Mouse (Mus musculus) cerebellum, adult (tissue): ENCODE measurements around the gene Nkx2-2.
A peak's percentile ranks its signal among the peaks of the same experiment; 100 is the strongest.
"Not testable (repeated sequence)": the region's sequence is repeated elsewhere in the genome, so short reads cannot be mapped to it uniquely, and the experiment has no call there.

Experiments
- ATAC-seq: cut with Nextera tagmentation; 2 replicates; pipeline ENCODE4 v1.9.2; 2017; ENCODE audit warnings: mild to moderate bottlenecking, moderate library complexity, mixed read lengths; ENCODE audit not compliant: insufficient number of reproducible peaks, low FRiP score, low TSS enrichment

Gene Nkx2-2

GRCm38 (mm10) chr2:147181926-147182708, 11.9 kb downstream of the Nkx2-2 start:
- ATAC-seq, result no peak

- no peak for ATAC-seq
Measured at GRCm38 (mm10) chr2:147181304-147181665, 12.8 kb downstream of the Nkx2-2 start.

GRCm38 (mm10) chr2:147180649-147181303, 13.3 kb downstream of the Nkx2-2 start:
- ATAC-seq, result no peak

- peak; percentile 43; the same call in 1 of the 2 replicates for ATAC-seq
Measured at GRCm38 (mm10) chr2:147178091-147179059, 15.7 kb downstream of the Nkx2-2 start.

- ATAC-seq, result peak; percentile 65
Measured at GRCm38 (mm10) chr2:147177672-147178071, 16.4 kb downstream of the Nkx2-2 start.

GRCm38 (mm10) chr2:147175296-147175695, 18.7 kb downstream of the Nkx2-2 start:
- ATAC-seq, result no peak

GRCm38 (mm10) chr2:147173751-147174150, 20.3 kb downstream of the Nkx2-2 start:
- ATAC-seq, result no peak

GRCm38 (mm10) chr2:147170538-147170937, 23.5 kb downstream of the Nkx2-2 start:
- not testable (repeated sequence) for ATAC-seq

GRCm38 (mm10) chr2:147165863-147166262, 28.2 kb downstream of the Nkx2-2 start:
- ATAC-seq, result no peak

- no peak for ATAC-seq
Measured at GRCm38 (mm10) chr2:147165376-147165775, 28.7 kb downstream of the Nkx2-2 start.

- no peak for ATAC-seq
Measured at GRCm38 (mm10) chr2:147152543-147152942, 41.5 kb downstream of the Nkx2-2 start.
